Mouse (Mus musculus) hindbrain, embryonic 11.5 days (tissue): ENCODE measurements around the gene Pzp. TPM values are rescaled to one million over a fixed set of nuclear protein-coding genes. Genes with fewer than 3 reads are reported as not detected.

Experiments
- ATAC-seq: fragments of 200-750 bp; cut with Nextera tagmentation; 2 replicates; pipeline ENCODE4 v1.8.0; 2017; ENCODE audit warnings: mild to moderate bottlenecking, moderate TSS enrichment, moderate library complexity; ENCODE audit not compliant: low FRiP score
- DNase-seq: peaks from one replicate; pipeline ENCODE4 v3.0.0-alpha.2; 2015; ENCODE audit warnings: low spot score
- H3K27ac ChIP-seq: fragments of 300-500 bp; sonication (generic); 2 replicates; pipeline ENCODE4 v1.5.1; 2014; ENCODE audit warnings: mild to moderate bottlenecking, low read depth, low read length
- H3K27me3 ChIP-seq: fragments of 300-500 bp; sonication (generic); 2 replicates; pipeline ENCODE4 v1.6.1; 2014; ENCODE audit warnings: mild to moderate bottlenecking, low read length, moderate library complexity, mixed read lengths; ENCODE audit not compliant: control insufficient read depth, insufficient read depth
- H3K36me3 ChIP-seq: fragments of 300-500 bp; sonication (generic); 2 replicates; pipeline ENCODE4 v1.6.1; 2014; ENCODE audit warnings: mild to moderate bottlenecking, low read length, moderate library complexity, mixed read lengths; ENCODE audit not compliant: control insufficient read depth, insufficient read depth
- H3K4me1 ChIP-seq: fragments of 300-500 bp; sonication (generic); replicated peaks from 2 replicates; pipeline ENCODE4 v1.6.1; 2014; ENCODE audit warnings: low read length, mixed read lengths; ENCODE audit not compliant: control insufficient read depth, insufficient read depth
- H3K4me2 ChIP-seq: fragments of 300-500 bp; sonication (generic); replicated peaks from 2 replicates; pipeline ENCODE4 v1.6.1; 2014; ENCODE audit warnings: mild to moderate bottlenecking, low read depth, low read length
- H3K4me3 ChIP-seq: fragments of 300-500 bp; sonication (generic); 2 replicates; pipeline ENCODE4 v1.5.1; 2014; ENCODE audit warnings: low read depth, low read length
- H3K9ac ChIP-seq: fragments of 300-500 bp; sonication (generic); 2 replicates; pipeline ENCODE4 v1.6.1; 2014; ENCODE audit warnings: low read depth, low read length
- H3K9me3 ChIP-seq: fragments of 300-500 bp; sonication (generic); 2 replicates; pipeline ENCODE4 v1.6.1; 2016; ENCODE audit warnings: low read length; ENCODE audit not compliant: control insufficient read depth
- WGBS: fragments of 180-500 bp; shearing (Covaris S2); extraction: QIAGEN DNeasy Blood & Tissue Kit; methylation state at CpG from one replicate; pipeline ENCODE4 v1.1.7; 2014; 5-methylcytosine and 5-hydroxymethylcytosine counted together
- polyA plus RNA-seq: library from polyadenylated mRNA; unstranded; fragments of >200 nt; fragmentation: Nextera tagmentation; extraction: Ambion mirVana; gene quantifications from 2 replicates; pipeline ENCODE4 v1.2.1, GENCODE M21; 2014

Gene Pzp
- polyA plus RNA-seq, 1 experiment from 2014 or later: not detected

GRCm38 (mm10) chr6:128435474-128435873, 91.0 kb downstream of the Pzp start:
- Histone ChIP-seq H3K4me2 (no peak overlapping the region), H3K4me3 (no peak overlapping the region), H3K4me1 (peaks cover 2% of the 10 kb centered on the region; the same call in 1 of the 2 replicates), H3K36me3 (peaks cover 31% of the 10 kb centered on the region), H3K9me3 (no peaks in the 10 kb centered on the region), H3K27ac (no peak overlapping the region), H3K9ac (no peak overlapping the region), H3K27me3 (no peaks in the 10 kb centered on the region)
- ATAC-seq (no peak), DNase-seq (no peak)
- 93% methylated on average over 5 of the region's 5 CpGs for WGBS

Other genes with a start within 250 kb of the Pzp start
- gene Tead4, start 225.9 kb downstream of the Pzp start, polyA plus RNA-seq: 1.4 and 1.7 TPM in 2 replicates
- gene Tulp3, start 170.9 kb downstream of the Pzp start, polyA plus RNA-seq: 15.7 and 23.4 TPM in 2 replicates
- 164 and 173 TPM in 2 replicates for gene Rhno1, start 163.8 kb downstream of the Pzp start, polyA plus RNA-seq
- 39.6 and 46.1 TPM in 2 replicates for gene Foxm1, start 163.8 kb downstream of the Pzp start, polyA plus RNA-seq
- gene Tex52, start 151.3 kb downstream of the Pzp start, polyA plus RNA-seq: 0.40 and 0.42 TPM in 2 replicates
- not detected in 2 replicates for gene Gm44596, start 151.2 kb downstream of the Pzp start, polyA plus RNA-seq
- 2.4 and 3.1 TPM in 2 replicates for gene Nrip2, start 127.4 kb downstream of the Pzp start, polyA plus RNA-seq
- 28.4 and 32.2 TPM in 2 replicates for gene Itfg2, start 101.8 kb downstream of the Pzp start, polyA plus RNA-seq
- 434 and 533 TPM in 2 replicates for gene Fkbp4, start 88.0 kb downstream of the Pzp start, polyA plus RNA-seq
- gene A2ml1, start 54.9 kb upstream of the Pzp start, polyA plus RNA-seq: not detected in 2 replicates
- not detected in 2 replicates for gene Klrb1a, start 96.8 kb upstream of the Pzp start, polyA plus RNA-seq
- gene Clec2h, start 135.7 kb upstream of the Pzp start, polyA plus RNA-seq: not detected in 2 replicates
- not detected in 2 replicates for gene Klrb1, start 196.3 kb upstream of the Pzp start, polyA plus RNA-seq